Mouse (Mus musculus) midbrain, embryonic 10.5 days (tissue): Measurements from ENCODE around the gene Ak4. TPM values are rescaled to one million over a fixed set of nuclear protein-coding genes. Genes with fewer than 3 reads are reported as not detected.
"Not testable (repeated sequence)": the region's sequence is repeated elsewhere in the genome, so short reads cannot be mapped to it uniquely, and the experiment has no call there.

Experiments used
- DNase-seq: peaks from one replicate; pipeline ENCODE4 v3.0.0-alpha.2; 2017; ENCODE audit warnings: low spot score
- H3K27ac ChIP-seq: fragments of 300-500 bp; sonication (generic); replicated peaks from 2 replicates; pipeline ENCODE4 v1.5.1; 2016; ENCODE audit warnings: mild to moderate bottlenecking
- H3K27me3 ChIP-seq: fragments of 300-500 bp; sonication (generic); 2 replicates; pipeline ENCODE4 v1.6.1; 2016; ENCODE audit warnings: low read depth, mild to moderate bottlenecking; ENCODE audit not compliant: poor library complexity, severe bottlenecking
- H3K36me3 ChIP-seq: fragments of 300-500 bp; sonication (generic); 2 replicates; pipeline ENCODE4 v1.6.1; 2016; ENCODE audit warnings: mild to moderate bottlenecking, moderate library complexity
- H3K4me1 ChIP-seq: fragments of 300-500 bp; sonication (generic); 2 replicates; pipeline ENCODE4 v1.6.1; 2016
- H3K4me3 ChIP-seq: fragments of 300-500 bp; sonication (generic); 2 replicates; pipeline ENCODE4 v1.5.1; 2016; ENCODE audit warnings: mild to moderate bottlenecking, moderate library complexity
- H3K9me3 ChIP-seq: fragments of 300-500 bp; sonication (generic); replicated peaks from 2 replicates; pipeline ENCODE4 v1.6.1; 2016; ENCODE audit warnings: mild to moderate bottlenecking
- WGBS: fragments of 180-500 bp; shearing (Covaris S2); methylation state at CpG from one replicate; pipeline ENCODE4 v1.1.7; 2016; 5-methylcytosine and 5-hydroxymethylcytosine counted together
- polyA plus RNA-seq: library from polyadenylated mRNA; unstranded; fragments of >200 nt; fragmentation: Nextera tagmentation; extraction: Ambion mirVana; gene quantifications from 2 replicates; pipeline ENCODE4 v1.2.1, GENCODE M21; 2016

Ak4 gene
- polyA plus RNA-seq, 1 experiment from 2014 or later, result 47.8 TPM

DNA sequence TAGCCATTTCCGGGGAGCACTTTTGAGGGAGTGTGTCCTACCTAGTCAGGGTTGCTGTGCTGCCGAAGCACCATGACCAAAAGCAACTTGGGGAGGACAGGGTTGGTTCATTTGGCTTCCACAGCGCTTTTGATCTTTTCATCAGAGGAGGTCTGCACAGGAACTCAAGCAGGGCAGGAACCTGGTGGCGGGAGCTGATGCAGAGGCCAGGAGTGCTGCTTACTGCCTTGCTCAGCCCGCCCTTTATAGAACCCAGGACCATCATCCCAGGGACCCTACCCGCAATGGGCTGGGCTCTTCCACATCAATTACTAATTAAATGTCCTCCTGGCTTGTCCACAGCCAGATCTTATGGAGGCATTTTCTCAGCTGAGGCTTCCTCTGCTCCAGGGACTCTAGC lies 7.5 kb downstream of the Ak4 start:
- H3K27ac ChIP-seq, result no peak overlapping the region
- WGBS, result 91% methylated on average over 6 of the region's 6 CpGs

DNA sequence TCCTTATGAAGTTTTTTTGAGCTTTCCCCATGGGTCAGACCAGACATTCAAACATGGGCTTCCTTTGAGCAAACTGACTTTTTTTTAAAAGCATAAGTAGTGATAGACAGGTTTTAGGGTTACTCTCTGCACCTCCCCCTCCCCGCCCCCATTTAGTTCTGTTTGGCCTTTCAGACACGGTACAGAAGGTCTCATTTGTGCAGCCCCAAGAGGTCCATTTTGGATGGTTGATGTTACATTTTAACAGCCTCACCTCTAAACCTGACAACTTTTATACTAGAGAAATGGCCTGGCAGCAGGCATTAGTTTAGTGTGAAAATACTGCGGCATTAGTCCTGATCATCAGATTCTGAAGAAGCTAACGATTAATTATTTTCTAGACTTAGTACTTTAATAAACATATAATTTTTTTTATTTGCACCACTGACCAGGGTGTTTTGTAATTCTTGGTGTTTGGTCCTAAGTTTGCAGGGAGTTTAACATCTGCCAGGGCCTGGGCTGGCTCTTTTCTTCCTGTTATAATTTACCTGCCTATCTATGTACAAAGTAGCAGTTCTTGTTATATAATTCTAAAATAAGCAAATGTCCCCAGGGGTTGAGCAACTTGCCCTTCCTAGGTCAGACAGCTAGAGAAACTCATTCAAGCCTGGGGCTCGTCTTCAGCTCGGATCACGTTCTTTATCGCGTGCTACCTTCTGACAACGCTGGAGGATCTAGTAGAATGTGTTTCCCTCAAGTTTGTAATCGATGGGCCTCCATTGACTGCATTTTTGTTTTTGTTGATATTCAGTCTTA lies 9.0 kb downstream of the Ak4 start:
- Histone ChIP-seq H3K36me3 (peaks cover 33% of the 10 kb centered on the region), H3K9me3 (no peaks in the 10 kb centered on the region), H3K4me1 (0 out of 2 replicates have a peak, but pooled peaks cover under 1% of the 10 kb centered on the region), H3K27me3 (no peaks in the 10 kb centered on the region), H3K4me3 (no peak overlapping the region), H3K27ac (no peak overlapping the region)
- no peak for DNase-seq
- WGBS, result 90% methylated on average over 11 of the region's 11 CpGs

More for the DNA sequence above, 7.5 kb downstream of the Ak4 start:
- no peaks in the 10 kb centered on the region for H3K9me3 ChIP-seq
- peaks cover 41% of the 10 kb centered on the region for H3K36me3 ChIP-seq
- H3K4me3 ChIP-seq, result no peak overlapping the region
- H3K27me3 ChIP-seq, result no peaks in the 10 kb centered on the region
- H3K4me1 ChIP-seq, result peaks cover 6% of the 10 kb centered on the region; the same call in 1 of the 2 replicates
- no peak for DNase-seq

DNA sequence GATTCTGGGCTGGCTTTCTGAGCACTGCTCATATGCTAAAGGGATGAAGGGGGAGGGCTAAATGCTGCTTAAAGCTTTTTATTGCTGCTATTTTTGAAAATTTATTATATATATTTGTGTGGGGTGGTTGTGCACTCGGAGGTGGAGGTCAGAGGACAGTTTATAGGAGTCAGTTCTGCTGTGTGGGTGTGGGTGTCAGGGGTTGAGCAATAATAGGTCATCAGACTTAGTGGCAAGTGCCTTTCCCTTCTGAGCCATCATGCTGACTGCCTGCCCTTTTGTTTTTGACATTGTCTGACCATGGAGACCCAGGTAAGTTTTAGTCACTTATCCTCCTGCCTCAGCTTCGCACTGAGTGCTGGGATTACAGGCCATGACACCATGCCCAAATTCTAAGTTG lies 10.0 kb downstream of the Ak4 start:
- no peaks in the 10 kb centered on the region for H3K27me3 ChIP-seq
- H3K27ac ChIP-seq, result no peak overlapping the region
- H3K9me3 ChIP-seq, result no peaks in the 10 kb centered on the region
- WGBS, result 91% methylated on average over 2 of the region's 2 CpGs
- no peak for DNase-seq
- H3K36me3 ChIP-seq, result peaks cover 31% of the 10 kb centered on the region
- no peaks in the 10 kb centered on the region for H3K4me1 ChIP-seq
- no peak overlapping the region for H3K4me3 ChIP-seq

DNA sequence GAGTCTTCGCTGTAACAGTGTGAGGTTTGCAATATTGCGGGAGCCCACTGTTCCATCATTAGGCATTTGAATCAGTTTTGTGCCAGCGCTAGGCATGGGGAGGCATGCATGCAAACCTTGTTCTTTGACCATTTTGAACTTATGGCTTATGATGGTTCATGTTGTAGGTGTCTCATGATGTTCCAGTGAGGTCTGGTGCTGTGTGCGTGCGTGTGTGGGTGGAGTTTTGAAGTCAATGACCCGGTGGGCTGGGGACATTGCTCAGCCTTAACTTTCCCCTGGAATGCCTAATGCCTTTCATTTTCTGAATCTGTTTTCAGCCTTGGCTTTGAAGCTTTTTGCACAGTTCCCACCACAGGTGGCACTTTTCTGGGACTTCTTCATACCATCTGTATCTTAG lies 10.9 kb downstream of the Ak4 start:
- H3K4me3 ChIP-seq, result no peak overlapping the region
- WGBS, result 95% methylated on average over 6 of the region's 6 CpGs
- no peaks in the 10 kb centered on the region for H3K27me3 ChIP-seq
- no peaks in the 10 kb centered on the region for H3K4me1 ChIP-seq
- no peak overlapping the region for H3K27ac ChIP-seq
- no peaks in the 10 kb centered on the region for H3K9me3 ChIP-seq
- no peak for DNase-seq
- H3K36me3 ChIP-seq, result peaks cover 33% of the 10 kb centered on the region

DNA sequence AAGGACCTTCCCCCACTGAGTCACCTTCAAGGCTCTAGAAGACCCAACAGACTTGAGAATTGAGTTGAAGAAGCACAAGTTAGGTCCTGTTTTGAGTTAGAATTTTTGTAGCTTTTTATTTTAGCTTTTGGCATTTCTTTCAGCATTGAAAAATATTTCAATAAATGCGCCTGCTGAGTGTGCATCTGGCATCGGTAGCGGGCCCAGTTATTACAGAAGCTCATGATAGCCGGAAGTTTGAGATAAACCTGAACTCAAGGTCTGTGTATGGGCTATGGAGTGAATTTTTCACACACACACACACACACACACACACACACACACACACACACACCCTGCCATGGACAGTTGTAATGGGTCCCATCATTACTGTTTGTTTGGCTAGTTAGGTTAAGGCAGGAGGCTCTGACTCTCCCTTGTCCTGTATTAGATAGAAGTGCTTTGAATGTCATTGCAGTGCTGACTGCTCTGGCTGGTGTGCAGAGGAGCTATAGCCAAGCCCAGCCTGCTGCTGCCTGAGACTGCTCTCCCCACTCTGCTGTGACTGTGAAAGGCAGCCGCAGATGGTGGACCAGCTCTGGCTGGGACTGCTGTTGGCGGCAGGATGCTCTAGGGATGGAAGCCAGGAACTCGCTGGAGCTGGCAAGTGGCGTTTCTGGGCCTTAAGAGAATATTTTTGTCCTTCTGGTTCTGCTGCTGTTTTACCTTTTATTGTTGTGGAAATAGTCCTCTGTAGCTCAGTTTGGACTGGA lies 17.9 kb downstream of the Ak4 start:
- 91% methylated on average over 8 of the region's 8 CpGs for WGBS
- Histone ChIP-seq H3K27me3 (no peaks in the 10 kb centered on the region), H3K4me1 (peaks cover 3% of the 10 kb centered on the region; the same call in 1 of the 2 replicates), H3K4me3 (no peak overlapping the region), H3K36me3 (peaks cover 9% of the 10 kb centered on the region; the same call in 1 of the 2 replicates), H3K9me3 (no peaks in the 10 kb centered on the region), H3K27ac (no peak overlapping the region)
- DNase-seq, result no peak

DNA sequence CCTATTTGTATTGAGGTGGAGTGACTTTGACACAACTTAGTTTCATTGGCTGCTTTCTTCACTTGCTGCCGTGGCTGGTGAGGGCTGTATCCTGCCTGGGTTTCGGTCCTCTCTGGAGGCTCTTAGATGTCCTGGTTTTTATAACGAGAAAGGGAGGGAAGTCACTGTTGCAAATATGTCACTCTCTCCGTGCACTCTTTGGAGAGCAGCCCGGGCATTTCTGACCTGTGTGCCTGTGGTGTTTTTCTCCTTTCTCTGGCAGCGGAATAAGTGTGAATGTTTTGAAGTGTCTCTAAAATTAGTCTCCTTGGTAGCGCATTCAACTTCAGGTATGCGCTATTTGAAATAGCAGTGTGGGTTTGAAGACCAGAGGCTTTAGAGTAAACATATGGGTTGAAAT lies 19.2 kb downstream of the Ak4 start:
- whole genome bisulfite sequencing, result 92% methylated on average over 8 of the region's 8 CpGs
- no peak overlapping the region for H3K4me3 ChIP-seq
- H3K4me1 ChIP-seq, result peaks cover 3% of the 10 kb centered on the region; the same call in 1 of the 2 replicates
- peaks cover 9% of the 10 kb centered on the region; the same call in 1 of the 2 replicates for H3K36me3 ChIP-seq
- no peak for DNase-seq
- H3K27me3 ChIP-seq, result no peaks in the 10 kb centered on the region
- no peaks in the 10 kb centered on the region for H3K9me3 ChIP-seq
- H3K27ac ChIP-seq, result no peak overlapping the region

DNA sequence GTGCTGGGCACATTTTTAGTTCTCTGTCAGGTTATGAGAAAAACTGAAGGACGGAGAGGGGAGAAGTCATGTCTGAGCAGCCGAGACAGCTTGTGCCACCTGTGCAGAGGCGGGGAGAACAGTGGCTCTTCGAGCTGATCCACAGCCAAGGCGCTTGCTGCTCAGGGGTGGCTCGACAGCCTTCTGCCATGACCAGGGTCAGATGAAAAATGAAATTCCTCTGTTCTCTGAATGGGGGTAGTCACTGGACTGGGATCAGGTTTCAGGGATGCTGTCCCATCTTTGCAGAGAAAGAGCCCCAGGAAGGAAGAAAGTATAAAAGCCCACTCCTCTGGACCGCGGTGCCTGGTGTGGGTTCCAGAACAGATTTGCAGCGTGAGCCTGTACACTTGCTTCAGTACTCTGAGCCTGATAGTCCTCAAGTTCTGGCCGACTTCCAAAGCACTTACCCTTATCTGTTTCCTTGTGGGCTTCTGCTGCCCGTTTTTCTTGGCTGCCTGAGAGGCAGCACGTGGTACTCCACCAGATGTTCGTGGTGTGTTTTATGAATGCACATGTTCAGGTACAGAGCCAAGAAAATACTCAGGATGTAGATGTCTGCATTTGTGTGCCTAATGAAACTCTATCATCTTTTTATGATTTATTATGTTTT lies 20.8 kb downstream of the Ak4 start:
- Histone ChIP-seq H3K4me3 (no peak overlapping the region), H3K27me3 (no peaks in the 10 kb centered on the region), H3K27ac (no peak overlapping the region), H3K4me1 (peaks cover 3% of the 10 kb centered on the region; the same call in 1 of the 2 replicates), H3K36me3 (no peaks in the 10 kb centered on the region), H3K9me3 (no peaks in the 10 kb centered on the region)
- WGBS, result 87% methylated on average over 13 of the region's 13 CpGs
- no peak for DNase-seq

DNA sequence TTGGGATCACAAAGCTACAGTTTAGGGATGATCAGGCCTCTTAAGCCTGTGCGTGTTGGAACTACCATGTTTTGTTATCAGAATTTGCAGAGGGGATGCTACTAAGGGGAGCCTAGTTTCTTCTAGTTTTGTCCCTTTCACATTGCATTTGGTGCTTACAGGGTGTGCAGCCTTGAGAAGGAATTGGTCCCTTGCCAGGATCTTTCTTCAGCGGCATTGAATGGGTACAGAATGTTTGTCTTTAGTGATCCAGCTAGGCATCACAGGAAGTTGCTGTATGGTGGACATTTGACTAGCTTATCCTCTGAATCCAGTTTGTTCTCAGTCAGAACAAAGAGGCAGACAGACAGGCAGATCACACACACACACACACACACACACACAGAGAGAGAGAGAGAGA lies 23.7 kb downstream of the Ak4 start:
- Histone ChIP-seq H3K4me1 (peaks cover 3% of the 10 kb centered on the region; the same call in 1 of the 2 replicates), H3K9me3 (no peaks in the 10 kb centered on the region), H3K36me3 (peaks cover 12% of the 10 kb centered on the region), H3K27me3 (no peaks in the 10 kb centered on the region), H3K4me3 (no peak overlapping the region), H3K27ac (no peak overlapping the region)
- DNase-seq, result no peak
- WGBS, result 87% methylated on average over 2 of the region's 2 CpGs

DNA sequence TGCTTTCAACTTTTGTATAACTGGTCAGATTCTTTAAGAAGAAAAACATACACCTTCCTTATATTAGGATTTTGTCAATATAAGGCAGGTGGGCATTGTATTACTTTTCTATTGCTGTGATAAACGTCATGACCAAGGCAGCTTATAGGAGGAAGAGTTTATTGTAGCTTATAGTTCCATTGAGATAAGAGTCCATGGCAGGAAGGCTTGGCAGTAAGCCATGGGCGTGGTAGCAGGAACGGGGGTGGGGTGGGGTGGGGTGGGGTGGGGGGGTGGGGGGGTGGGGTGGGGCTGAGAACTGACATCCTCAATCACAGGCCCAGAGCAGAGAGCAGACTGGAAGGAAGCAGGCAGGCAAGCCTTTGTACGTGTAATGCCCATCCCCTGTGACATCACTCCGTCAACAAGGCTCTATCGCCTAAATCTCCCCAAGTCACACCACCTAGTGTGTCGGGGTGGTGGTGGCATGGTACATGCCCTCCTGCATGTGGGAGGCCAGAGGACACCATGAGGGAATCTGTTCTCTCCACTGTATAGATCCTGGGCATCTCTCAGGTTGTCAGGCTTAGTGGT lies 24.4 kb downstream of the Ak4 start:
- no peaks in the 10 kb centered on the region for H3K27me3 ChIP-seq
- H3K4me3 ChIP-seq, result no peak overlapping the region
- H3K27ac ChIP-seq, result no peak overlapping the region
- WGBS, result 91% methylated on average over 7 of the region's 7 CpGs
- no peaks in the 10 kb centered on the region for H3K9me3 ChIP-seq
- H3K4me1 ChIP-seq, result peaks cover 3% of the 10 kb centered on the region; the same call in 1 of the 2 replicates
- DNase-seq, result no peak
- H3K36me3 ChIP-seq, result peaks cover 19% of the 10 kb centered on the region

DNA sequence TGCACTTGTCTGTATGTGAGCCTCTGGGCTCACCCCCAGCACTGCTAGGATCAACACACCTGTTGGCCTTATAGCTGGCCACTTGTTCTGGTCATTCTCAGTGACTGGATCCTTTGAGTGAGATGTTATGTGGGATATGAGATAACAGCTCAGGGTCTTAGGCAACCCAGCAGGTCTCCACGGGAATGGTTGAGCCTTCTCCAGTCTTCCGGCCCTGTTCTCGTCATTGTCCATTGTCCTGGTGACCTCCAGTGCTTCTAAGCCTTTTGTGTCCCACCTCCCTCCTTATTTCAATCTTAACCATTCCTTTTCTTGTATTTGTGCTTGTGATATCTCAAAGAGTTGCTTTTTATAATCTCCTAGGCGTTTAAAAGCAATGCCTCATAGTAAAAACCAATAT lies 26.6 kb downstream of the Ak4 start:
- H3K4me1 ChIP-seq, result no peaks in the 10 kb centered on the region
- DNase-seq, result no peak
- H3K27ac ChIP-seq, result no peak overlapping the region
- no peaks in the 10 kb centered on the region for H3K27me3 ChIP-seq
- 86% methylated on average over 4 of the region's 4 CpGs for WGBS
- no peaks in the 10 kb centered on the region for H3K9me3 ChIP-seq
- no peak overlapping the region for H3K4me3 ChIP-seq
- H3K36me3 ChIP-seq, result peaks cover 31% of the 10 kb centered on the region

DNA sequence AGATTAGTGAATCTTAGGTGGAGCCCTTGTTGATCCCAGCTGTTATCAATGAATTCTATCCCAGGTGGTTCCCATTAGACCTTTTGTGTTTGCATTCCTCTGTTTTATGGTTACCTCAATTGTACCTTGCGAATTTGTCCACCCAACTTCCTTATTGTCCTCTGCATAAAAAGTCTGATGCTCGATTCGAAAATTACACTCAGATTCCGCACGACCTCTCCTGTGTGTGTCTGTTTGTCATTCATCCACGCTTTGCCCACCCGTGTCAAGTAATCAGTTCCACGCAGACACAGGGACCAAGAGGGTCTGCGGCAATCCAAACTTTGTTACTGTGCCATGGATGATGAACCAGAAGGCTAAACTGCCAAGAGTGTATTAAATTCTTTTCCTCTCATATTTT lies 27.5 kb downstream of the Ak4 start:
- WGBS, result 96% methylated on average over 9 of the region's 9 CpGs
- H3K4me3 ChIP-seq, DNase-seq, H3K9me3 ChIP-seq, H3K27me3 ChIP-seq, H3K4me1 ChIP-seq, H3K27ac ChIP-seq: not testable (repeated sequence)
- peaks cover 39% of the 10 kb centered on the region for H3K36me3 ChIP-seq

DNA sequence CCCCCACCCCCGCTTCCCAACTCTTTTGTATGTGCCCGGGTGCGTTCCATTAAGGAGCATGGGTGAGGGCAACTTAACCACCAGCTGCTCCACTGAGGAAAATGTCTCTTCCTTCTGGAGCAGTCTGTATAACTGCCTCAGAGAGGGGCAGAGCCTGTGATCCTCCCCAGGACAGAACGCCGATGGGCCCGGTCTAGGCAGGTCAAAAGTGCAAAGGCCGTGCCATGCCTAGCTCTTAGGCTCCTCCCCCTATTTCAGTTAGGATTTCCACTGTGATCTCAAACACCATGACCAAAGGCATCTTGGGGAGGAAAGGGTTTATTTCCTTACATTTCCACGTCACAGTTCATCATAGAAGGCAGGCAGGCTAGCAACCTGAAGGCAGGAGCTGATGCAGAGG lies 29.6 kb downstream of the Ak4 start:
- H3K27me3 ChIP-seq, result no peaks in the 10 kb centered on the region
- peaks cover 54% of the 10 kb centered on the region for H3K36me3 ChIP-seq
- no peak overlapping the region for H3K4me3 ChIP-seq
- H3K9me3 ChIP-seq, result no peaks in the 10 kb centered on the region
- WGBS, result 89% methylated on average over 8 of the region's 8 CpGs
- H3K4me1 ChIP-seq, result no peaks in the 10 kb centered on the region
- no peak for DNase-seq
- no peak overlapping the region for H3K27ac ChIP-seq
